Comparison of ENCODE assay signal across 17 mouse cellular contexts in genomic region chr10:73037476-73037875, GRCm38 (mm10).
"Had no signal": no experiment of that assay in that cellular context is flagged by ENCODE, and none has a peak within 500 bp of the region (broad histone marks: within the 10 kb centered on the region; RNA-seq: fewer than 3 reads in every experiment).

No protein-coding gene starts in this region.

- H3K4me2 ChIP-seq: neural tube, embryonic 12.5 days; neural tube, embryonic 13.5 days; neural tube, embryonic 15.5 days; stomach, embryonic 15.5 days had no signal

- H3K27ac ChIP-seq: neural tube, embryonic 12.5 days; neural tube, embryonic 13.5 days; neural tube, embryonic 15.5 days; stomach, embryonic 15.5 days; stomach, postnatal 0 days had no signal

- H3K4me3 ChIP-seq: neural tube, embryonic 12.5 days; neural tube, embryonic 13.5 days; neural tube, embryonic 15.5 days; stomach, embryonic 15.5 days had no signal

- DNase-seq: retina, postnatal 1 day; right cerebral cortex, adult 18-20 months; right cerebral cortex, postnatal 14 days; right cerebral cortex, postnatal 25 days; right cerebral cortex, postnatal 4 days; spleen, adult 18-20 months; thymus, adult 18-20 months; thymus, adult 2 months; thymus, postnatal 14 days; thymus, postnatal 25 days; thymus, postnatal 36 days; thymus, postnatal 4 days had no signal

- H3K27me3 ChIP-seq: neural tube, embryonic 12.5 days; neural tube, embryonic 13.5 days; neural tube, embryonic 15.5 days; stomach, embryonic 15.5 days had no signal

- H3K9me3 ChIP-seq: neural tube, embryonic 13.5 days; neural tube, embryonic 15.5 days; stomach, embryonic 15.5 days had no signal

- H3K9ac ChIP-seq: neural tube, embryonic 12.5 days; neural tube, embryonic 13.5 days; neural tube, embryonic 15.5 days; stomach, embryonic 15.5 days had no signal

- H3K4me1 ChIP-seq: neural tube, embryonic 12.5 days; neural tube, embryonic 13.5 days; neural tube, embryonic 15.5 days; stomach, embryonic 15.5 days had no signal

- H3K36me3 ChIP-seq: neural tube, embryonic 12.5 days; neural tube, embryonic 13.5 days; neural tube, embryonic 15.5 days; stomach, embryonic 15.5 days had no signal
